Mouse (Mus musculus) layer of hippocampus, adult 2 months (tissue): ENCODE measurements at regions not wholly inside any gene's neighbourhood (a gene's known extent, or its start where the extent isn't known, plus 50 kb on each side); places are given as distances from the start of the nearest gene placed in this dataset.

ENCODE experiments used
- DNase-seq, 2 experiments: peaks; one replicate each; pipeline ENCODE4 v3.0.0; 2022; ENCODE audit warnings: low spot score in 2 of 2
- H3K27ac ChIP-seq: fragments of 200-600 bp; 2 replicates; pipeline ENCODE4 v1.8.1; 2022
- H3K4me3 ChIP-seq: fragments of 200-600 bp; 2 replicates; pipeline ENCODE4 v1.8.1; 2022; ENCODE audit warnings: mild to moderate bottlenecking
- CTCF ChIP-seq: fragments of 200-600 bp; conservative IDR thresholded peaks from 2 replicates; pipeline ENCODE4 v1.8.1; 2022; ENCODE audit warnings: antibody characterized with exemption, mild to moderate bottlenecking, moderate library complexity

DNA sequence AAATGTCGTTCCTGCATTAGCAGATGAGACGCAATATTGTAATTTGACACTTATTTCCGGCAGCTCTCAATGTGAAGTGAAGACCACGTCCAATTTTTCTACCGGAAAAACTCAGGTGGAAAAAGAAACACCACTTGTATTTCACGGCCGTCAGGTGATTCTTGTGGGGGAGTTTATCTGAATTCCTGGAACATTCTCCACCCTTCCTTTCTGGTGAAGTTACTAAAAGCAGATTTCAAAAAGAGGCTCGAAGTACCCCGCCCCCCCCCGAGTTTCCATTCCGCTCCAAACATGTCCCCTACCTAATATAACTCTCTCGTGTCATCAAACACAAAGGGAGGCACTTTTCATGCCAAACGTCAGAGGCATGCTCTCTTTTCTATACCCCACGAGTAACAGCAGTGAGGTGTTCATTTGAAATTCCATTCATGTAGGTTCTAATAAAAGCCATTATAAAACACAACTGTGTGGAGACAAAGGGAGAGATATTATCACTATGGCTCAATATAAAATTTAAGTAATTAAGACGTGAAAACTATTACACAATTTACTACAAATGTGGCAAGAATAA is 281.5 kb downstream of the Vrk1 start:
- no peak for DNase-seq
- Histone ChIP-seq H3K27ac (no peak overlapping the region), H3K4me3 (no peak overlapping the region)
- TF ChIP-seq CTCF, result no peak

DNA sequence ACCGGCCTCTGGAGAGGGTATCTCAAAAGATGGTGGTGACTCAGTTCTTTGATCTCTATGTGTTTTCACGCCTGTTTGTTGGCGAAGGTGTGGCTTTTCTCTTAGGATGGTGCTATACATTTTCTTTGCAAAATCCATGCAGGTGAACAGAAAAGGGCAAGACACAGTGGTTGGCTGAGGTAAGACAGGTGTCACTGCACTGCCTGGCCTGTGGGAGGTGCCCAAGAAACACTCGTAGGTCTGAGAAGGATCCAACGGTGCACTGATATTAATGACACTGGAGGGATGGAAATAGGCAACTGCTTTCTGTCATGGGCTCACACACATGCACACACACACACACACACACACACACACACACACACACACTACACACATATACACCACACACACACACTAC is 283.1 kb downstream of the Vrk1 start:
- TF ChIP-seq CTCF, result peak; percentile 40
- H3K4me3 ChIP-seq, result no peak overlapping the region
- DNase-seq, result no peak
- H3K27ac ChIP-seq, result no peak overlapping the region

DNA sequence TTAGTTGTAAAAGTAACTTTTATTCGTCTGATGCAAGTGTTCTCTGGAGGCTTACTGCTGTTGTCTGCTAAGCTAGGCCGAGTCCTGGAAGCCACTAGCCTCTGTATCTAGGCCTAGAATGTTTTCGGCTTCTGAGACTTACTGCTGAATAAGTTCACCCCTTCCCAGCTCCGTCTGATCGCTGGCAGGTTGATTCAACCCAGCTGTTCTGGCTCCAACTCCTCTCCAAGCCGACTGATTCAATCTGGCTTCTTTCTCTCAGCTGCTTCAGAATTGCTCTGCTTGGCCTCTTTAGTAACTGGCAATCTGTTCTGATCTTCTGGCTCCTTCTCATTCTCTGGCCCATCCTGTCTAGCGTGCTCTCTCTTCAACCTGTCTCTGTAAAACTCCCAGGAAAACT is 285.6 kb downstream of the Vrk1 start:
- Histone ChIP-seq H3K27ac (no peak overlapping the region), H3K4me3 (no peak overlapping the region)
- TF ChIP-seq CTCF, result no peak
- no peak for DNase-seq

DNA sequence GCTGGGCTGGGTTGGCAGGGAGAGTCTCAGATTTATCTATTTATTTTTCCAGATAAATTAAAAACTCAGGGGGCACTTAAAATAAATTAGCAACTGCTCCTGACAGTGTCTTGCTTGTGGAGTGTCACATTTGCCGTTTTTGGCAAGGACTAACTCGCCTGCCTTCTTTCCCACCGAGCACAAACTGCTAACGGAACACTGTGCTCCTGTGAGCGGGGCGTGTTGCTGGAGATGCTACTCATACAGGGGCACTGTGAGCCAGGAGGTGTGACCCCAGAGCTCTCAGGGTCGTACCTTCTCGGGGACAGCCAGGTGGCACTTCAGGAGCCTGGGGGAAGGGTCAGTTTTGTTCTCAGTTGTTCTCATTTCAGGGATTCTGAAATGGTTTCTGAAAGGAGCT is 292.6 kb downstream of the Vrk1 start:
- Histone ChIP-seq H3K4me3 (no peak overlapping the region; the same call in 1 of the 2 replicates), H3K27ac (peak overlapping the region; percentile 89)
- peak; percentile 47 to 49 for DNase-seq
- no peak for TF ChIP-seq CTCF

DNA sequence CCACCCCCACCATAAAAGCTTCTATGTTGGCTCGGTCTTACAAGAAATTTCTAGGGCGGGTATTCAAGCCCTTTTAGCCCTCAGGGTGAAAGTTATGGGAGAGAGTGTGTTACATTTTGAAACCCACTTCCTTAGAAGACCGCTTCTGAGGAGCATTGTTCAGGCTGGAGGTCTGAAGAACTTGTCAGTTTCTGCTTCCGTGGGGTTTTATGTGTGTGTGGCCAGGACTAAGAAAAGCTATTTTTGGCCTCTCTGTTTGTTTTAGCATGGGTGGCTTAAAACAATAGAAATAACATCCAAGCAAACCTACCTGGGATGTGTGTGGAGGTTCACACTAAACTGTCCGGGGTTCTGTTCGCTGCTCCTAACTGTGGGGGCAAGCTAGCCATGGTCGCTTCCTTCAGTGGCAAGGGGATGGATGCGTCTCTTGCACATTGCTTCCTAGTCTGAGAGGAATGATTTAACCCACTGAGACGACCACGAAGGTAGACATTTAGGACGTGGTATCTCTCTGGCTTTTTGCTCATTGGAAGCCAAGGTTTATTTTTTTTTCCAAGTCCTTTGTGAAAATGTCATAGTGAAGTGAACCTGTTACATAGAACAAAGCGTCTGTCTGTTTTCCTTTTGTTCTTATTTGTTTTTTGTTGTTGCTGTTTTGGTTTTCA is 298.4 kb downstream of the Vrk1 start:
- DNase-seq, result no peak
- Histone ChIP-seq H3K4me3 (no peak overlapping the region), H3K27ac (no peak overlapping the region)
- no peak for TF ChIP-seq CTCF

DNA sequence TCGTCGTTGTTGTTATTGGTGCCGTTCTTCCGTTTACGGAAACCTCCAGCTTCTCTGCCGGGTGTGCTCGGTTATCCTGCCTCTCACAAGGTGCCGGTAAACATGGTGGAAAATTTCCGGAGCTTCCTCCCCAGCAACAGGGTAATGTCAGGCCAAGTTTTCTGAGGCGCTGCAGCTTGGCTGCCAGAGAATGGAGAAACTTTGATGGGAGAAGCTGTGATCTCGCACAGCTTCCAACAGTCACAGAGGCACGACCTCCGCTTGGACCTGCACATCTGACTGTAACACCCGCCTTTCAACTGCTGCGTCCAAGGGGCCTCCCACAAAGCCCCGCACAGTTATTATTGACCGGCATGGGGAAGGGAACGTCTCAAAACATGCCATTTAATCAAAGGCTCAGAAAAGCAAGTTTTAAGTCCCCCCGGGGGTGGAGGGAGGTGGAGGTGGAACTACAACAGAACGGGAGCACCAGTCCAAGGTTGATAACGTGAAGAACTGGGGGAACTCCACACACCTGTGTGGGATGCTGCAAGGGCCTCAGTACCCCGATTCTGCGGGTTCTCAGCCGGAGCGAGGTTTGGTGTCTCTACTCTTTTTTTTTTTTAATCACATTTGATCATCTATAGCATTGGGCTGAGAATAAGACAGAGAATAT is 299.1 kb downstream of the Vrk1 start:
- H3K27ac ChIP-seq, result no peak overlapping the region
- no peak overlapping the region for H3K4me3 ChIP-seq
- no peak for TF ChIP-seq CTCF
- DNase-seq, result no peak

DNA sequence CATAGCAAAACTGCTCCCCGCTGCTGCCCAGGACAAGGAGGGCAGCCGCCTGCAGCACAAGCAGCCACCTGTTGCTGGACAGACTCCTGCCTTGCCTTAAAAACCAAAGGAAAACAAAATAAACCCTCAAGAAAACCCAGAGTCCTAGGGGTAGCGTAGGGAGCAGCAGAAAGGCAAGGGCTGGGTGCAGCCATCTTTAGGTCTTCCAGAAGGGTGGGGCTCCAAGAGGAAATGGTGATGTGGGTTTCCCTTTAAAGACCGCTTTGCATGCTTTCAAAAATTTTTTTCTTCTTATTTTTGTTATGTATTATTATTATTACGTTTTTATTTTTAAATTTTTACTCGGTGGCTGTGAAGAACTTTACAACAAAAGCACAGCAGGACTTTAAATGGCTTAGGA is 300.1 kb downstream of the Vrk1 start:
- no peak for TF ChIP-seq CTCF
- H3K4me3 ChIP-seq, result no peak overlapping the region; the same call in 1 of the 2 replicates
- H3K27ac ChIP-seq, result peak overlapping the region; percentile 84; the same call in 1 of the 2 replicates
- no peak for DNase-seq

DNA sequence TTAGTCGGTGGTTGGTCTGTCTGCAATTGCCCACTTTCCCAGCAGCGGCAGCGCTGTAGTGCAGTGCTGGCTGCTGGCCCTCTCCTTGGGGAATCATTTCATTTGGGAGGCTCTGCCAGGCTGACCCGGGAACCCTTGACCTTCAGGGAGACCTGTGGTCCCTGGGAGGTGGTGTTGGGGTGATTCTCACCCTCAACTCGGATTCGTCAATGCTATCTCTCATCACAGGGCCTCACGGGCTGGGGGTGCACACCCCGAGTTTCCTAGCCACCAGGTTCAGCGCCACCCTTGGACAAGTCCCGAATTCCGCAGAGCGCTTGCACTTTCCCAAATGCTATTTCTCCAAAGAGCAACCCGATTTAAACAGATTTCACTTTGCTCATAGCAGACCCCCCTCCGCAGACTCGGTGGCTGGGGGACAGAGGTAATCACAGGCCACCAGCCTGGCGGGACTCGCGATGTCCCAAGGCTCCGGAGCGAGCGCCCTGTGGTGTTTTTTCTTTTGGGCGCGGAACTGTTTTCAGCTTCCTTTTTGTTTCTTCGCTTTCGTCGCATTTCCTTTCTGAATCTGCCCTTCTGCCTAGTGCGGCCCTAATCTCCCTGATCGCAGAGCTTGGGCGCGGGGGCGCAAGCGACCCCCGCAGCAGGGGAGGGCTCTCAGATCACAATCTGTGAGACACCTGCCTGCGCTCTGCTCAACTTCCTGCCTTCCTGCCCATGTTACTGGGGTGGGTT is 300.7 kb downstream of the Vrk1 start:
- peak overlapping the region; percentile 49 for H3K4me3 ChIP-seq
- H3K27ac ChIP-seq, result peak overlapping the region; percentile 84
- TF ChIP-seq CTCF, result peak; percentile 49
- no peak for DNase-seq

DNA sequence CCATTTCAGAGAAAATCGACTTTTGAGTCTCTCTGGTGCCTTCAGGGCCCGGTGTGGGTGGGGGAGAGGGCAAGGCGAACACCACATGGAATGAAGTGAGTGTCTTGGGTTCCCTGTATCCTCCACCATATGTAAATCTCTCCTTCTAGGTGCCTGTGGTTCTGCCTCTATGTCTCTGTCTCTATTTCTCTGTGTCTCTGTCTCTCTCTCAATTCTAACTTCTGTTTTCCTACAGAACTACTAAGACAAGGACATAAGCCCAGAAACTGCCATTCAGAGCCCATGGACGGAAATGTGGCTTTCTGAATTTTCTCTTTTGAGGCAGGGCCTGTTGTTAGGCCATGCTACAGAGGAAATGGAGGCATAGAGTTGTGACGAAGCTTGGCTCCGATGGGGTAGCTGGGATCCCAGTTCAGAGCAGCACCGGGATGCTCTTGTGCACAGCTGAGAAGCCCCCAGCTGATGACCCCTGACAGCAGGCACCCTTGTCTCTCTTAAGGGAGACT is 301.3 kb downstream of the Vrk1 start:
- no peak for DNase-seq
- Histone ChIP-seq H3K27ac (peak overlapping the region; percentile 84), H3K4me3 (no peak overlapping the region; the same call in 1 of the 2 replicates)
- TF ChIP-seq CTCF, result no peak

DNA sequence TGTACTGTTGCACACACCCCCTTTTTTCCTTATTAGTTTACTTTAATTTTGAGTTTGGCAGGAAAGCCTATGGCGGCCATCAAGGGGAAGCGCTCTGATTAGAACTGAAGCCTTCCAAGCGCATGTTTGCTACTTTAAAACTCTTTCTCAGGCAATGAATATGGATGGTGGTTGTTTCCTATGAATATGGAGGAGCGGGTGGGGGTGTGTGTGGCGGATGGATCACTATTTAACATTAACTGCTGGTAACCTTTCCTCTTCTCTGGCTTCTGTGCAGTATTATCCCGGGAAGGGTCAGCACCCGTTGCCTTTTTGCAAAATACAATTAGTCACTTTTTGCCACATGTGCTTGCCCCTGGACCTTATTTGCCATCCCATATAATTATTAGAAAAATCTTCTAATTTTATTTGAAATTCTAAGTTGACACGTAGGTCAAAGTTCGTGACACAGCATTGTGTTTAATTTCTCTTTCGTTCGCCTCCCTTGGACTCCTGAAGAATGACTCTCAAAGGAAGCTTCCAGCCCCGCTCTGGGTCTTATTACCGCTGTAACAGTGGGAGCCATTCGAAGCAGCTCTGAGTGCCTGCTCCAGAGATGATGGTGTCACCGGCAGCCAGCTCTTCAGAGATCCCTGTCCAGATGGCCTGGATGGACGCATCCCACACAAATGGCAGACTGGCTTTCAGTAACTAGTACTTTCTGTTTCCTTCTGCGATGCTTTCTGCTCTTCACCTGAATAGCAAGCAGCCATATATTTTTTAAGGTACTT is 302.0 kb downstream of the Vrk1 start:
- Histone ChIP-seq H3K27ac (no peak overlapping the region), H3K4me3 (no peak overlapping the region)
- TF ChIP-seq CTCF, result no peak
- DNase-seq, result no peak

DNA sequence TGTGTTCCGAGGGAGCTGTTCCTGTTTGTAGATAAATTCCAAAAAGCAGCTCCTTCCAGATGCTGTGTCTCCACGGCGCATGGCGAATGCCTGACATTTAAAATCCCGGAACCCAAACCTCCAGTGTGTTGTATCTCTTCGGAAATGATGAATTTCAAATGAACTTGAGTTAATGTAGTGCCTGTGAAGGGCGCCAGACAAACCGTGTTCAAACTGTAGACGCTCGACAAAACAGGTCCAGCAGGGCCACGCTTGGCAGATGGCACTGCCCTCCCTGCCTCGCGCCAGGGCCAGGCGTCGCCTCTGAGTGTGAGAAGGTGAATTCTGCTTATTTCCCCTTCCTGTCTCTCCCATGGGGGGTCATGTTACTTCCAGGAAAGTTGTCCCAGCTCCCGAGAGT is 307.7 kb downstream of the Vrk1 start:
- Histone ChIP-seq H3K4me3 (no peak overlapping the region), H3K27ac (no peak overlapping the region)
- TF ChIP-seq CTCF, result no peak
- no peak for DNase-seq

DNA sequence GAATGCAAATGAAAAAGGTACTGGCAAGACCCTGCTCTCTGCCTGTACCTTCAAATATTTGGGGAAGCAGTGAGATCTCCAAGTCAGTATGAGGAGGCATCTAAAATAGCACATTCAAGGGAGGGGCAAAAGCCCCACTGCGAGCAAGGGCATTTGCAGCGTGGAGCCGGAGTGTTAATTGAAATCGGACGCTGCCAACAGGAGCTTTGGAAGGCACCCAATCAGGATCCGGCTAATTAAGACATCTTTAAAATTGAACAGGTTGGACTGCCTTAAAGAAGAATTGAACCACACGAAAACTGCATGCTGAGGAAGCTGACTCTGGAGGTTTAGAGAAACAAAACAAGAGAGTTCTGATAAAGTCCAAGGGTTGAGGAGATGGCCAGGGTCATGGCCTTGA is 311.5 kb downstream of the Vrk1 start:
- Histone ChIP-seq H3K4me3 (no peak overlapping the region), H3K27ac (no peak overlapping the region)
- no peak for DNase-seq
- TF ChIP-seq CTCF, result no peak
